Mouse (Mus musculus) MEL (cell line): ENCODE data around the gene Rasa1. TPM values are rescaled to one million over a fixed set of nuclear protein-coding genes. Genes with fewer than 3 reads are reported as not detected.

Experiments used
- DNase-seq: peaks from one replicate; pipeline ENCODE4 v3.0.0; 2011; ENCODE audit warnings: low read depth, low spot score
- H3K27ac ChIP-seq: 2 replicates; pipeline ENCODE4 v1.5.1; 2012; ENCODE audit warnings: low read depth, mild to moderate bottlenecking, control low read depth, low read length, moderate library complexity; ENCODE audit not compliant: control insufficient read depth
- H3K27me3 ChIP-seq, 2 experiments: fragments of 150-350 bp in 1 of 2; sonication (generic) in 1 of 2; 2 replicates each; pipeline ENCODE4 v1.6.1; 2012; ENCODE audit warnings: low read length in 2 of 2, mild to moderate bottlenecking in 2 of 2, improper control_type of control experiment in 1 of 2, moderate library complexity in 1 of 2; ENCODE audit not compliant: insufficient read depth in 2 of 2, control insufficient read depth in 1 of 2
- H3K36me3 ChIP-seq, 2 experiments: 2 replicates each; pipeline ENCODE4 v1.6.1; 2012 to 2014; ENCODE audit warnings: low read length in 2 of 2, improper control_type of control experiment in 1 of 2, inconsistent platforms in 1 of 2, mild to moderate bottlenecking in 1 of 2; ENCODE audit not compliant: insufficient read depth in 2 of 2, control insufficient read depth in 1 of 2
- H3K4me1 ChIP-seq, 2 experiments: fragments of 150-350 bp in 1 of 2; sonication (generic) in 1 of 2; 2 replicates each; pipeline ENCODE4 v1.6.1; 2012; ENCODE audit warnings: low read length in 2 of 2, improper control_type of control experiment in 1 of 2, mild to moderate bottlenecking in 1 of 2; ENCODE audit not compliant: insufficient read depth in 2 of 2, control insufficient read depth in 1 of 2
- H3K4me3 ChIP-seq, 2 experiments: fragments of 150-350 bp in 1 of 2; sonication (generic) in 1 of 2; 2 replicates each; pipeline ENCODE4 v1.5.1; 2012; ENCODE audit warnings: low read depth in 2 of 2, low read length in 2 of 2, mild to moderate bottlenecking in 2 of 2, moderate library complexity in 2 of 2, control low read depth in 1 of 2, improper control_type of control experiment in 1 of 2; ENCODE audit not compliant: control insufficient read depth in 1 of 2, insufficient read depth in 1 of 2
- H3K79me2 ChIP-seq: 2 replicates; pipeline ENCODE4 v1.6.1; 2012; ENCODE audit warnings: mild to moderate bottlenecking, low read length, moderate library complexity; ENCODE audit not compliant: control insufficient read depth, poor library complexity, insufficient read depth
- H3K9ac ChIP-seq: 2 replicates; pipeline ENCODE4 v1.6.1; 2012; ENCODE audit warnings: low read depth, mild to moderate bottlenecking, control low read depth, low read length, moderate library complexity; ENCODE audit not compliant: control insufficient read depth, poor library complexity, severe bottlenecking
- H3K9me3 ChIP-seq: fragments of 150-350 bp; sonication (generic); replicated peaks from 2 replicates; pipeline ENCODE4 v1.6.1; 2012; ENCODE audit warnings: mild to moderate bottlenecking, low read length, improper control_type of control experiment, moderate library complexity; ENCODE audit not compliant: insufficient read depth
- BHLHE40 ChIP-seq: IDR thresholded peaks from 2 replicates; pipeline ENCODE4 v1.6.1; 2012; ENCODE audit warnings: low read depth, mild to moderate bottlenecking, inconsistent platforms, low read length, improper control_type of control experiment, borderline replicate concordance
- CHD1 ChIP-seq: IDR thresholded peaks from 2 replicates; pipeline ENCODE4 v1.6.1; 2012; ENCODE audit warnings: low read depth, mild to moderate bottlenecking, inconsistent platforms, low read length, improper control_type of control experiment
- CHD2 ChIP-seq: IDR thresholded peaks from 2 replicates; pipeline ENCODE4 v1.6.1; 2011; ENCODE audit warnings: low read length, improper control_type of control experiment
- E2F4 ChIP-seq: IDR thresholded peaks from 2 replicates; pipeline ENCODE4 v1.6.1; 2011; ENCODE audit warnings: low read depth, low read length, improper control_type of control experiment, borderline replicate concordance
- ELF1 ChIP-seq: IDR thresholded peaks from 2 replicates; pipeline ENCODE4 v1.6.1; 2014; ENCODE audit warnings: low read depth, mild to moderate bottlenecking, inconsistent platforms, low read length, improper control_type of control experiment, moderate library complexity
- EP300 ChIP-seq, 2 experiments: IDR thresholded peaks; 2 replicates each; pipeline ENCODE4 v1.6.1; 2011; ENCODE audit warnings: improper control_type of control experiment in 2 of 2, low read length in 2 of 2, low read depth in 1 of 2, mild to moderate bottlenecking in 1 of 2
- ETS1 ChIP-seq: IDR thresholded peaks from 2 replicates; pipeline ENCODE4 v1.6.1; 2012; ENCODE audit warnings: low read depth, mild to moderate bottlenecking, inconsistent platforms, low read length, improper control_type of control experiment, moderate library complexity
- GABPA ChIP-seq: IDR thresholded peaks from 2 replicates; pipeline ENCODE4 v1.6.1; 2012; ENCODE audit warnings: low read depth, mild to moderate bottlenecking, inconsistent platforms, low read length, improper control_type of control experiment, moderate library complexity
- GATA1 ChIP-seq: IDR thresholded peaks from 2 replicates; pipeline ENCODE4 v1.6.1; 2011; ENCODE audit warnings: low read depth, low read length, improper control_type of control experiment
- HCFC1 ChIP-seq: IDR thresholded peaks from 2 replicates; pipeline ENCODE4 v1.6.1; 2012; ENCODE audit warnings: low read depth, mild to moderate bottlenecking, inconsistent platforms, low read length, improper control_type of control experiment, moderate library complexity
- JUND ChIP-seq: IDR thresholded peaks from 2 replicates; pipeline ENCODE4 v1.6.1; 2011; ENCODE audit warnings: low read depth, mild to moderate bottlenecking, improper control_type of control experiment, low read length
- KAT2A ChIP-seq: conservative IDR thresholded peaks from 2 replicates; pipeline ENCODE4 v1.6.1; 2012; ENCODE audit warnings: low read depth, low read length, improper control_type of control experiment, inconsistent platforms
- MAZ ChIP-seq: IDR thresholded peaks from 2 replicates; pipeline ENCODE4 v1.6.1; 2012; ENCODE audit warnings: low read depth, mild to moderate bottlenecking, inconsistent platforms, low read length, improper control_type of control experiment
- MEF2A ChIP-seq: IDR thresholded peaks from 2 replicates; pipeline ENCODE4 v1.6.1; 2014; ENCODE audit warnings: low read depth, mild to moderate bottlenecking, inconsistent platforms, low read length, improper control_type of control experiment; ENCODE audit not compliant: poor library complexity, insufficient replicate concordance, severe bottlenecking; ENCODE audit errors: extremely low read depth
- MXI1 ChIP-seq: IDR thresholded peaks from 2 replicates; pipeline ENCODE4 v1.6.1; 2011; ENCODE audit warnings: mild to moderate bottlenecking, low read depth, low read length, improper control_type of control experiment
- MYB ChIP-seq: IDR thresholded peaks from 2 replicates; pipeline ENCODE4 v1.6.1; 2011; ENCODE audit warnings: mild to moderate bottlenecking, low read depth, low read length, improper control_type of control experiment
- MYC ChIP-seq: IDR thresholded peaks from 2 replicates; pipeline ENCODE4 v1.6.1; 2011; ENCODE audit warnings: low read depth, mild to moderate bottlenecking, low read length, improper control_type of control experiment, moderate library complexity
- NELFE ChIP-seq: IDR thresholded peaks from 2 replicates; pipeline ENCODE4 v1.6.1; 2011; ENCODE audit warnings: low read depth, low read length, improper control_type of control experiment
- NRF1 ChIP-seq: IDR thresholded peaks from 2 replicates; pipeline ENCODE4 v1.6.1; 2014; ENCODE audit warnings: low read depth, mild to moderate bottlenecking, inconsistent platforms, low read length, improper control_type of control experiment, moderate library complexity; ENCODE audit not compliant: poor library complexity, insufficient read depth, severe bottlenecking
- POLR2A ChIP-seq, 2 experiments: IDR thresholded peaks; 2 replicates each; pipeline ENCODE4 v1.6.1; 2011 to 2012; ENCODE audit warnings: low read length in 2 of 2, mild to moderate bottlenecking in 2 of 2, control low read depth in 1 of 2, improper control_type of control experiment in 1 of 2, low read depth in 1 of 2, moderate library complexity in 1 of 2; ENCODE audit not compliant: control insufficient read depth in 1 of 2, insufficient read depth in 1 of 2, poor library complexity in 1 of 2
- POLR2AphosphoS2 ChIP-seq: IDR thresholded peaks from 2 replicates; pipeline ENCODE4 v1.6.1; 2011; ENCODE audit warnings: low read length, improper control_type of control experiment
- POLR2AphosphoS5 ChIP-seq: IDR thresholded peaks from 2 replicates; pipeline ENCODE4 v1.6.1; 2012; ENCODE audit warnings: low read depth, borderline replicate concordance, mild to moderate bottlenecking, inconsistent platforms, low read length, moderate library complexity, mixed read lengths
- RAD21 ChIP-seq: IDR thresholded peaks from 2 replicates; pipeline ENCODE4 v1.6.1; 2011; ENCODE audit warnings: mild to moderate bottlenecking, low read depth, low read length, improper control_type of control experiment
- RCOR1 ChIP-seq: IDR thresholded peaks from 2 replicates; pipeline ENCODE4 v1.6.1; 2012; ENCODE audit warnings: low read depth, mild to moderate bottlenecking, inconsistent platforms, low read length, improper control_type of control experiment
- SIN3A ChIP-seq: IDR thresholded peaks from 2 replicates; pipeline ENCODE4 v1.6.1; 2012; ENCODE audit warnings: low read length, improper control_type of control experiment, inconsistent platforms
- SMC3 ChIP-seq: IDR thresholded peaks from 2 replicates; pipeline ENCODE4 v1.6.1; 2011; ENCODE audit warnings: low read depth, low read length, improper control_type of control experiment
- TAL1 ChIP-seq: IDR thresholded peaks from 2 replicates; pipeline ENCODE4 v1.6.1; 2012; ENCODE audit warnings: mild to moderate bottlenecking, inconsistent platforms, low read length, moderate library complexity, mixed read lengths
- TBP ChIP-seq: IDR thresholded peaks from 2 replicates; pipeline ENCODE4 v1.8.0; 2011; ENCODE audit warnings: low read depth, low read length, improper control_type of control experiment
- TCF12 ChIP-seq: IDR thresholded peaks from 2 replicates; pipeline ENCODE4 v1.6.1; 2014; ENCODE audit warnings: low read depth, mild to moderate bottlenecking, inconsistent platforms, low read length, improper control_type of control experiment, moderate library complexity
- UBTF ChIP-seq: IDR thresholded peaks from 2 replicates; pipeline ENCODE4 v1.6.1; 2012; ENCODE audit warnings: low read depth, mild to moderate bottlenecking, inconsistent platforms, low read length, improper control_type of control experiment, moderate library complexity, borderline replicate concordance; ENCODE audit not compliant: insufficient read depth
- USF1 ChIP-seq: IDR thresholded peaks from 2 replicates; pipeline ENCODE4 v1.6.1; 2014; ENCODE audit warnings: low read depth, mild to moderate bottlenecking, inconsistent platforms, low read length, improper control_type of control experiment, moderate library complexity
- USF2 ChIP-seq, 2 experiments: IDR thresholded peaks; 2 replicates each; pipeline ENCODE4 v1.6.1; 2011 to 2012; ENCODE audit warnings: improper control_type of control experiment in 2 of 2, low read length in 2 of 2, borderline replicate concordance in 1 of 2, inconsistent platforms in 1 of 2, low read depth in 1 of 2, mild to moderate bottlenecking in 1 of 2; ENCODE audit not compliant: insufficient read depth in 1 of 2
- ZC3H11A ChIP-seq: IDR thresholded peaks from 2 replicates; pipeline ENCODE4 v1.6.1; 2012; ENCODE audit warnings: low read depth, mild to moderate bottlenecking, inconsistent platforms, low read length, improper control_type of control experiment
- ZKSCAN1 ChIP-seq: IDR thresholded peaks from 2 replicates; pipeline ENCODE4 v1.6.1; 2012; ENCODE audit warnings: low read depth, mild to moderate bottlenecking, inconsistent platforms, low read length, improper control_type of control experiment, moderate library complexity
- ZNF384 ChIP-seq: IDR thresholded peaks from 2 replicates; pipeline ENCODE4 v1.6.1; 2012; ENCODE audit warnings: low read depth, mild to moderate bottlenecking, inconsistent platforms, low read length, improper control_type of control experiment
- polyA plus RNA-seq, 2 experiments: library from polyadenylated mRNA; stranded (reverse) in 1 of 2; unstranded in 1 of 2; fragments of >175 nt in 1 of 2; fragments of >200 nt in 1 of 2; gene quantifications; 2 replicates each; pipeline versions ENCODE4 v1.2.1 to v1.2.4; 2012; ENCODE audit warnings: low replicate concordance in 2 of 2, low read depth in 1 of 2; ENCODE audit not compliant: insufficient read length in 2 of 2, insufficient read depth in 1 of 2, missing spikeins in 1 of 2
- total RNA-seq: library from RNA; depleted of rRNA; stranded (reverse); fragments of 300-350 nt; gene quantifications from 2 replicates; pipeline ENCODE4 v1.2.3, GENCODE M21; 2012

Rasa1 gene
- total and polyA plus RNA-seq, 3 experiments, result 14.0 to 22.3 TPM; not detected in 1

DNA sequence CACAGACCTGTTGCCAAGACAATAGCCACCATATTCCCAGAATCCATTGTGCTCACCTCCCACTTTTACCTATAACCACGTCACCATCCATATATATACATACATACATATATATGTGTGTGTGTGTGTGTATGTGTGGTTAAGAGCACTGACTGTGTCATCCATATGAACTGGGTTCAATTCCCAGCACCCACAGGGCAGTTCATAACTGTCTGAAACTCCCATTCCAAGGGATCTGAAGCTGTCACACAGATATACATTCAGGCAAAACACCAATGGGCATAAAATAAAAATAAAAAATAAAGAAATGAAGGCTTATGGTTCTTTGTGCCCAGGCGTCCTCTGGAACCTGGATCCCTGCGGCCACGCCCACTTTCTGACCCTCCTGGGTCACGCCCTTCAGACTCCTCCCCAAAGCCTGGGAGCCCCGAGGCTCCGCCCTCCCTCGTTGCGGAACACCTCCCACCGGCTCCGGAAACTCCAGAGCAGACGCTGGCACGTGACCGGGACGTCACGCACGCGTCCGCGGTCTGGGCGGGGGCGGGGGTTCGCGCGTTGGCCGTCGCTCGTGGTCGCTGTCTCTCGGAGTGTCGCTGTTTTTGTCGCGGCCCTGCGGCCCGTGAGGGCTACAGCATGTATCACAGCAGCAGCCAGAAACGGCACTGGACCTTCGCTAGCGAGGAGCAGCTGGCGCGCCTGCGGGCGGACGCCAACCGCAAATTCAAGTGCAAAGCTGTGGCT, 99.9 kb downstream of the Rasa1 start, which contains the start of gene Ccnh:
Gene Ccnh, plus strand, starts transcription at position 506 of the 741 bp plus-strand sequence.
- H3K27me3 ChIP-seq, result no peaks in the 10 kb centered on the region
- H3K9me3 ChIP-seq, result no peaks in the 10 kb centered on the region
- H3K79me2 ChIP-seq, result peaks cover 15% of the 10 kb centered on the region
- peaks cover 10% of the 10 kb centered on the region in 2 experiments for H3K36me3 ChIP-seq
- H3K9ac ChIP-seq, result peak within 1 kb of the TSS; percentile 80
- peak; percentile 93 for DNase-seq
- peak within 1 kb of the TSS; percentile 75 to 84 for H3K4me3 ChIP-seq
- peak within 1 kb of the TSS; percentile 40 for H3K27ac ChIP-seq
- H3K4me1 ChIP-seq, result peaks cover 3 to 8% of the 10 kb centered on the region in 2 experiments; a peak in 2 of 4 replicates
- TF ChIP-seq CHD2, result no peak
- TF ChIP-seq TCF12, result no peak
- TF ChIP-seq SMC3, result no peak
- peak; percentile 65; the same call in 1 of the 2 replicates for TF ChIP-seq POLR2AphosphoS2
- no peak for TF ChIP-seq JUND
- no peak for TF ChIP-seq RAD21
- no peak; the same call in 1 of the 2 replicates for TF ChIP-seq KAT2A
- TF ChIP-seq E2F4, result no peak
- TF ChIP-seq MYB, result no peak
- peak; percentile 82 for TF ChIP-seq HCFC1
- TF ChIP-seq POLR2A (IDR thresholded peaks at IDR 0.05; ENCODE audit: control insufficient read depth in 1 of 2, insufficient read depth in 1 of 2, low read depth in 1 of 2, low read length in 2 of 2, poor library complexity in 1 of 2), result peak; percentile 64 to 81; a peak in 2 of 4 replicates
- TF ChIP-seq USF2 (IDR thresholded peaks at IDR 0.05; ENCODE audit: borderline replicate concordance in 1 of 2, insufficient read depth in 1 of 2, low read depth in 1 of 2, low read length in 2 of 2), result peak; percentile 57 to 88; a peak in 3 of 4 replicates
- peak; percentile 64 for TF ChIP-seq ELF1
- no peak for TF ChIP-seq ZKSCAN1
- no peak for TF ChIP-seq GATA1
- 0 out of 4 replicates have a peak, but pooled peaks of 1 of the 2 experiments have one; percentile 26 for TF ChIP-seq EP300 (IDR thresholded peaks at IDR 0.05; ENCODE audit: low read depth in 1 of 2, low read length in 2 of 2)
- TF ChIP-seq ZC3H11A, result no peak
- no peak for TF ChIP-seq GABPA
- TF ChIP-seq MAZ, result peak; percentile 99
- no peak for TF ChIP-seq TBP
- TF ChIP-seq POLR2AphosphoS5, result no peak
- TF ChIP-seq USF1, result peak; percentile 99
- TF ChIP-seq NRF1, result peak; percentile 46; the same call in 1 of the 2 replicates
- peak; percentile 52; the same call in 1 of the 2 replicates for TF ChIP-seq SIN3A
- no peak for TF ChIP-seq UBTF
- TF ChIP-seq MYC, result 0 out of 2 replicates have a peak, but pooled peaks have one; percentile 55
- TF ChIP-seq ETS1, result peak; percentile 58; the same call in 1 of the 2 replicates
- TF ChIP-seq BHLHE40, result peak; percentile 96
- TF ChIP-seq NELFE, result peak; percentile 84
- no peak for TF ChIP-seq RCOR1
- no peak for TF ChIP-seq ZNF384
- 0 out of 2 replicates have a peak, but pooled peaks have one; percentile 39 for TF ChIP-seq MEF2A
- no peak for TF ChIP-seq TAL1
- peak; percentile 72; the same call in 1 of the 2 replicates for TF ChIP-seq MXI1
- no peak for TF ChIP-seq CHD1
